Mouse (Mus musculus) thymus, postnatal 36 days (tissue): ENCODE measurements at regions not wholly inside any gene's neighbourhood (a gene's known extent, or its start where the extent isn't known, plus 50 kb on each side); places are given as distances from the start of the nearest gene placed in this dataset.

Experiments used
- DNase-seq, 2 experiments: peaks; one replicate each; pipeline ENCODE4 v3.0.0; 2022; ENCODE audit warnings: mixed read lengths in 2 of 2

DNA sequence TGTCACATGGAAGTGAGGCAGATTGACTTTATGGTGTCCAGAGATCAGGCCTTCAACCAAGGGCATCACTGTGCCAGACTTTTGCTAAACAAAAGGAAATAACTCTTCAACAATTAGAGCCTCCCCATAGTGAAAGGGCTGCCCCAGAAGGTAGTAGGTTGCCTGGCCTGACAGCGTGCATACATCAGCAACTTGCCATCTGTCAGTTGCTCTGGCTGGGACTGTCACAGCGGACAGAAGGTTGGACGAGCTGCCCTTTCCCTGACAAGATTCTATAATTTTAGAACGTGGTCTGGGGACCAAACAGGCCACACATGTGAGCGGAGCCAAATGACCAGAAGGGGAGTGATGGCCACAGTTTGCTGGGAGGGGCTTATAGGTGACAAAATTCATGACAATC, 119.7 kb upstream of the Rpl38 start:
- DNase-seq, result no peak

DNA sequence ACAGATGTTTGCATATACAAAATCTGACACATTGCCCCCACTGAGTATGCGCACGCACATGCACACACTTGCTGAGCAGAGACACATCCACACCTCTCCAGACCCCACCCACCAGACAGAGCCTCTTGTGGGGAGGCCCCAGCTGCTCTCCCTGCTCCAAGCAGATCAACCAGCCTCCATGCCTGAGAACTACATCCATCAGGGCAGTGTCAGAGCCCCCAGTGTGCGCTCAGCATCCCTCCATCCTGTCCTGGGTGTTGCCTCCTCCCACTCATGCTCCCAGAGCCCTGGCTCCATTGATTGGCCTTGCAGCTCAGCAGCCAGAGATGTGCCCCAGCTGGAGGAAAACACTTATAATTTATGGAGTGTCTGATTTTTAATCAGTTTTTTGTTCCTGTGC, 124.1 kb upstream of the Rpl38 start:
- no peak for DNase-seq

DNA sequence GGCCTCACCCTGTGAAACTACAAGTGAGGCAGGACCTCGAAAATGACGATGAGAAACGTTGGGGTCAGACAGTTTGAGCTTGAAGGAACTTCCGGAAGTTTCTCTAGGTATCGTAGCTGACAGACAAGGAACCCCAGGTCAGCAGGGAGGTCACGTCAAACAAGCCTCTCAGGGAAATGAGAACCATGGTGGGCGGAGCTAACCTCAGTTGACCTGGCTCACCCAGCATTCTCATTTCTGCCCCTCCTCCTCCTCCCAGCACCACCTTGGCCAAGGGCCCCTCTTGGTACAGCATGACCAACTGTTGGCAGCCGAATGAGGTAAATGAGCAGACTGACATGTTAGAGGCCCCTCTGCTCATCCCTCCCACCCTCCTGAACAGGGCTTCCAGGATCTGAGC, 126.2 kb upstream of the Rpl38 start:
- no peak for DNase-seq

DNA sequence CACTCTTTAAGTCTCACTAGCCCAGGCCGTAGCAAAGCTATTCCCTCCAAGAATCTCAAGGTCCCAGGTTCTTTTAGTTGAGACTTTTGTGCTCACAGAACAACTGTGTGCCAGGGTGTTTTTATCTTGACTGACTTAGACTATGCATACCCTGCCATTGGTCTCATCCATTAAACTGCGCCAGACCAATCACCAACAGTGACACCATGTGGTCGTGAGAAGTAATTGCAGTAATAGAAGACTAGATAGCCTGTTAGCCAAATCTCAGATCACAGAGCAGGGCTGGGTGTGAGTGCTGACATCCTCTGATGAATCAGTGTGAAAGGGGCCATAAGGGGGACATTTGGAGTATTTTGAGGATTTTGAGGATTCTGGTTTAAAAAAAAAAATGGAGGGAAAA, 127.8 kb upstream of the Rpl38 start:
- DNase-seq, result no peak

DNA sequence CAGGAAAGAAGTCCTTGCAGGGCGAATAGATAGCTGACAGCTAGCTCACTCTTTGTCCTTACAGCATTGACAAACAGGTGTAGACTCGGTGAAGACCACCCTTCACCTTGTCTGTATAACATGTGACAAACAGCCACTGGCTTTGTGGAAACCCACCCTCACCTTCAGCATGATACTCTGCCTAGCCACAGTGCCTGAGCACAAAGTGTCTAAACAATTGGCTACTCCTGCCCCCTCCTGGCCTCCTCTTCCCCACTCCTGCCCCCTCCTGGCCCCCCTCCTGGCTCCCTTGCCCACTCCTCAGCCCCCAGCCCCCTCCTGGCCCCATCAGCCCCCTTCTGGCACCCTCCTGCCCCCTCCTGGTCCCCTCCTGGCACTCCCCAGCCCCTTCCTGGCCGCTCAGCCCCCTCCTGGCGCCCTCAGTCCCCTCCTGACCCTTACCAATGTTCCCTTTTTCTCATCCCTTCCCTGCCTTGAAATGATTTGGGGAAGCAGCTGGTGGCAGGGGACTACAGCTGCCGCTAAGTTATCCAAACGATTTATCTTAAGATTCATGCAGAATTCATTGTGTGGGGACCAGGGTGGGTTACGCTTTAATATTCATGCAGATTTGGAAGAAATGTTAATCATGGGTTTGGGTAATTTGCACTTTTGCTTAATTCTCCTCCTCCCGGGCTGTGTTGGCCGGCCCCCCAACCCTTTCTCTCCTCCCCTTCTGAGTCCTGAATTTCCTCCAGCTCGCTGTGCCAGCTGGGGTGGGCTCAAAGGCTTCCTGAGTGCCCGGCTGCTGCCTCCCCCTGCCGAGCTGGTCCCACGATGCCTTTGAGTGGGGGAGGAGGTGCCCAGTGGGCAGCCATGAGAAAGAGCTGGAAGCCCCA, 131.5 kb upstream of the Rpl38 start:
- no peak for DNase-seq

DNA sequence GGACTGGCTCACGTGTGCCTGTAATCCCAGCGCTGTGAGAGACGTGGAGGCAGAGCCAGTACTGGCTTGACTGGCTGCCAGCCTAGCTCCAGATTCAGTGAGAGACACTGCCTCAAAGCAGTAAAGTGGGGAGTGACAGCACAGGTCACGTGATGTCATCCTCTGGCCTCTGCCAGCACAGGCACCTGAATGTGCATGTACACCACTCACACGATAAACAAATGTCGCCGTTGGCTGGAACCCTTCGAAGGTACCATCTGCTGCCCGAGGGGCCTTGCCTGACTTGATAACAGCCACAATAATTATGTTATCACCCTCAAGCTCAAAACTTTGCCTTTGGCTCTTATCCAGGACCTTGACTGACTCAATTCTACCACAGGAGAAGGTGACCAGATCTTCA, 132.4 kb upstream of the Rpl38 start:
- DNase-seq, result no peak

DNA sequence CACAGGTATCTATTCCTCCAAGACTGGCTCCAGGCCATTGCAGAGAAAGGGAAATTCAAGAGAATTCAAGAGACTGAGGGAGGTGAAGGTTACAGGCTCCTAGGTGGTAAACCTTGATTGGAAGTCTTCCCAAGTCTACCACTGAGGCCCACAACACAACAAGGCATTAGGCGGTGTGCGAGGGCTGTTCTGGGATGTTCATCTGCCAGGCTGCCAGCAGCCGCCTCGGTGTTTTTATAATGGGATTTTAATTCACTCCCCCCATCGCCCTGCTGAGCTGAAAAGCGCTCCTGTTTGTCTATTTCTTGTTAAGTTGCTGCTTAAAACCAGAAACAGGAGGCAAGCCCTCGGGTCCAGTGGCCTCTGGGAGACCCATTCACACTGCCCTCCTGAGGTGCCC, 133.9 kb upstream of the Rpl38 start:
- DNase-seq, result no peak

DNA sequence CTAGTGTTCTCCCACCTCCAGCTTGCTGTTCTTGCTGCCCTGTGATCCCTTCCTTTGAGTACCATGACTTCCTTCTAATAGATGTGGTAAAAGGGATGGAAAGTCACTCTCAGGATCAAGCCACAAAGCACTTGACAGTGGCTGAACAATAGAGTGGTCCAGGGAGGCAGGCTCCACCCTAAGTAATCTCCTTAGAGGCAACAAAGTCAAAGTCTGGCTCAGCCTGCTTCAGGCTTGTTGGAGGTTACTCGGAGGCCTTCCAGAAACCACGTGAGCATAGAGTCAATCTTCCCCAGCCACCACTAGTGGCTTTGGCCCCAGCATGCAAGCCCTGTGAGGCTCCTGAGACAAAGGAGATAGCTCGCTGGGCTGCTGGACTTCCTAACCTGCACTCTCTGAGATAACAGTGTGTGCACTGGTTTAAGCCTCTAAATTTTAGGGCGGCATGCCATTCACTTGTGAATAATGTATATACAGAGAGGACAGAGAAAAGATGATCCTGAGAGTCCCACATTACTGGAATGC, 137.0 kb upstream of the Rpl38 start:
- no peak for DNase-seq

DNA sequence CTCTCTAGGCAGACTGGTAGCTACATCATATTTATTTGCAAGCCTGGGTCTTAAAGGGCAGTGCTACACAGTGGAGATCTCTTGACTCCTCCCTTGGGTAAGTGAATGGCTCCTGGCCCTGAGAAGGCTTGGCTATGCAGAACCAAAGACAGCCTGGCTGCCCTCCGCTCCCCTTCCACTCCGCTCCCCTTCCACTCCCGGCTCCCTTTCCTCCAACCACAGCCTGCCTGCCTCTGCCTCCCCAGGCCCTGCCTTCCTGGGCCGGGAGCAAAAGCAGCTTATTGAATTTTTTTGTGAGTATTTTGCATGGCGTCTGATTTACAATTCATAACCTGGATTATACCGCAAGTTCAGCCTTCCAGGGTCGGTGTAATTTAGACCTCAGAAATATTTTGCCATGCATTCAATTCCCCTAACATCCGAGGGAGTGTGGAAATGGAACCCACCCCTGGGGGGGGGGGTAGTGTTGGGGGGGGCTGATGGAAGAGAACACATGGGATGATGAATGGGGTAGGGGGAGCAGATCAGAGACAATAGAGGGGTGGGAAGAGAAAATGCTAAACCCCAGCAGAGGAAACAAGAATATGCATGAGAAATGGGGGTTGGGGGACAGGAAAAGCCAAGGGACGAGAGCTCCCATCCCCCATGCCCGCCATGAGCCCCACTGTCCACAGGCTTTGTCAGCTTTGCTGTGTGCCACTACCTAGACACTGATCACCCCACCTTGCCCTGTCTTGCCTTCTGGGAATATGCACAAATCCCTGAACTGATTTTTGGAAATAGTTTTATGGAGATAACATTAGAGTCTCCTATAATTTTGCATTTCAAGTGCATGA, 139.2 kb upstream of the Rpl38 start:
- no peak for DNase-seq

DNA sequence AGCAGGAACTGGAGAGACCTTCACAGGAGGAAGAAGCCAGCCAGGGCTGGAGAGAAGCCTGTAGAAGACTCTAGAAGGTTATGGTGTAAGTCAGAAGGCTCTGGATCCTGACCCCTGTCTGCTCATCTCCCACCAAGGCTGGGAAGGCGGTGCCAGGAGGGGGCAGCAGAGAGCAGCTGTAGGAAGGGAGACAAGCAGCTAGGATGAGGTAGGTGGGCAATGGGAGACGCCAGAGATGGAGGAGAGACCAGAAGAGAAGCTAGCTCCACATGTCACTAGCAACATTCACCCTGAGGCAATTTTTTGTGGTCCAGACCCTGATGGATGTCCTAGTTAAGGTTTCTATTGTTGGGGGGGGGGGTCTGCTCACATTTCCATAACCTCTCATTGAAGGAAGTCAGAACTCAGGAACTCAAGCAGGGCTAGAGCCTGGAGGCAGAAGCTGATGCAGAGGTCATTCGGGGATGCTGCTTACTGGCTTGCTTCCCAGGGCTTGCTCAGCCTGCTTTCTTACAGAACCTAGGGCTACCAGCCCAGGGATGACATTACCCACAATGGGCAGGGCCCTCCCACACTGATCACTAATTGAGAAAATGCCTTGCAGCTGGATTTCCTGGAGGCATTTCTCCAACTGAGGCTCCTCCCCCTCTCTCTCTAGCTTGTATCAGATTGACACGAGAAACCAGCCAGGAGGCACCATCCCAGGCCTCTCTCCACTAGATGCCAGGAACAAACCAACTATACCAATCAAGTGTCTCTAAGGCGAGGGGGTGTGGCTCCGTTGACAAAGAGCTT, 144.7 kb upstream of the Rpl38 start:
- DNase-seq, result peak; percentile 77 to 84

DNA sequence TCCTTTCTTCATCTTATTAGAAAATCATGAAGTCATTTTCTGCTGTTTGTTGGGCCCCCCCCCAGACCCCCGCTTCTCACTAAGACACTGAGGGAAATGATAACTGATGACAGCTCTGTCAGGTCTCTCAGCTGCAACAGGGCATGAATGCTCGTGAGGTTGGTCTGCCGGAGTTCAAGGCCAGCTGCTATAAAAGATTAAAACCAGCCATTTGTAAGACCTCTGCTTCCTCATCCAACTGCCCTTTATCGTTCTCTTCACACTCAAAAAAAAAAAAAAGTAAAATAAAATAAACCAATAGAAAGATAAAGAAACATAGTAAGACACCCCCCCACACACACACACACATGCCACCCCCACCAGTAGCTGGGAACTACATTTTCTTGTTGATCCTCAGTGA, 153.0 kb upstream of the Rpl38 start:
- no peak for DNase-seq

DNA sequence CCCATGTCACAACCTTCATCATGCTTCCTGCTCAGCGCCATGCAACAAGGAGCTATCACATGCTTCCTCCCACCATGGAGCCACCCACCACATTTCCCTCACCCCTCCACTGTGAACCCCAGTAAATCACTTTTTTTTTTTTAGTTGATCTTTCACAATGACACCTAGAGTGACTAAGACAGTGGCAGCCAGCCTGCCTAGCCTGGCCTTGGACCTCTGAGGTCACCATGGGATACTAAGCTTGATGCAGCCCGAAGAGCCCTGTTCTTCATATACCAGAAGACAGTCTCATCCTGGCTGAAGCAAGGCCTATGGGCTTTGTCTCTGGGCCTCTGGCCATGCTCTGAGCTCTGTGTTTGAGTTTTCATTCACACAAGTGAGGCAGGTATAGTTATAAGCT, 154.2 kb upstream of the Rpl38 start:
- DNase-seq, result no peak

DNA sequence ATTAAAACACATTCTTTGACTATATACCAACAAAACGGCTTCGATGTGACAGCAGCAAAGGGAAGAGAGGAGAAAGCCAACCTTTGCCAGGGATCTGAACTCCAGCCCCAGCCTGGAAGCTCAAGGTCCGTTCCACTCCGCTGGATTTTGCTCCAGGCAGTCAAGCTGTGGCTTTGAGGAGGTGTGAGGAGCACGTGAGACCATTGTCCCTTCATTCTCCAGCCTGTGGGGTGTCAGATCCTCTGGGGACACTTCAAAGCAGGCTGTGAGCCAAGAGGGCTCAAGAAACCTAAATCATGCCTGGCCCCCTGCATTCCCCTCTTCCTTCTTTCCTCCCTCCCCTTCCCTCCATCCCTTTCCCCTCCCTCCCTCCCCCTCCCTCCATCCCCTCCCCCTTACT, 154.9 kb upstream of the Rpl38 start:
- no peak for DNase-seq

DNA sequence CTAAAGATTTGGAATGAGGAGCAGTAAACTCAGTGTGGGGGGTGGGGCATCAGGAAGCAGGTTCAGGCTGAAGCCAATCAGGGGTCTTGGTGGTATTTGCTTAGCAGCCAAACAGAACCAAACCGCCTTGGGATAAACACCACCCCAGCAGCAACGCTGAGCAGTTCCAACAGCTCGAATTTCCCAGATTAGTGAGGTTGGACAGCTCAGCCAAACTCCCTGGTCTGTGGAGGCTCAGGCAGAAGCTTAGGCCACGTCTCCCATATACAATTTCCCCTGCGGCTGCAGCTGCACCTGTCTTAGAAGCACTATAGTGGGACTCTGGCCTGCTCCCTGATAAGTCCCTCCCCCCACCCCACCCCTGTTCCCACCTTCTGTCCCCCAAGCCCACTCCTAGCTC, 156.3 kb upstream of the Rpl38 start:
- DNase-seq, result no peak

DNA sequence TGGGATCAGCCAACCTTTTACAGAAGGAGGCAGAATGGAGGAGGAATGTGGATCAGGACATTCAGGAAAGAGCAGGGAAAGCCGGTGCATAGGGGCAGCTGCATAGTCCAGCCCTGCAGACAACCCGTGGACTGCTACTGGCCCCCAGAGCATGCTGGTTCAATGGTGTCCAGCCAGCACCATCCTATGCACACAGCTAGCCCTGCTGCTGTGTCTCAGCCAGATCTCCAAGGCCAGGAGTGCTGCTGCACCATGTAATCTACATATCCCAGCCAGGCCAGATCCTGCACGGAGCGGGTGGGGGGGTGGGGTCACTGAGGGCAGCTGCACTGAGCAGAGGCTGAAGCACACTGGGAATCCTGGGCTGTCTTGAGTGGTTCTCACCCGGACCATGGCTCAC, 165.8 kb upstream of the Rpl38 start:
- DNase-seq, result no peak

DNA sequence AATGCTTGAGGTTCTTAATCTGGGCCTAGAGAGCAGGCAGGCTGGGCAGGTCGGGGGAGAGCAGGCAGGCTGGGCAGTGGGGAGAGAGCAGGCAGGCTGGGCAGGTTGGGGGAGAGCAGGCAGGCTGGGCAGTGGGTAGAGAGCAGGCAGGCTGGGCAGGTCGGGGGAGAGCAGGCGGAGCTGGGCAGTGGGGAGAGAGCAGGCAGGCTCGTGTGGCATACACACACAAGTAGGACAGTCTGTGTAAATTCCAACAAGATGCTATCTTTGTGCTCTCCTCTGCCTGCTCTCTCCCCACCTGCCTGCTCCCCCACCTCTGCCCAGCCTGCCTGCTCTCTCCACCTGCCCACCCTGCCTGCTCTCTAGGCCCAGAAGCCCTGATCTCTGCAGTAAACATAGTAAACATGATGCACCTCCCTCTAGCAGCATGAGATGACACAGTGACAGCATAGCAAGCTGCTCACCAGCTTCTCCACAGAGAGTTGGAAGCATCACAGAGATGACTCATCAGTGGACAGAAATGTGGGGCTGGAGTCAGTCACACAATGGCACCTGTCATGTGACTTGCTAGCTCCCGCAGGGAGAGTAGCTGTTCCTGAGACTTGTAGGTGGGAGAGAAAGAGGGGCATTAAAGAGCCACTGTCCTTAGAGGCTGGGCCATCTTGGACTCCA, 166.3 kb upstream of the Rpl38 start:
- DNase-seq, result no peak

DNA sequence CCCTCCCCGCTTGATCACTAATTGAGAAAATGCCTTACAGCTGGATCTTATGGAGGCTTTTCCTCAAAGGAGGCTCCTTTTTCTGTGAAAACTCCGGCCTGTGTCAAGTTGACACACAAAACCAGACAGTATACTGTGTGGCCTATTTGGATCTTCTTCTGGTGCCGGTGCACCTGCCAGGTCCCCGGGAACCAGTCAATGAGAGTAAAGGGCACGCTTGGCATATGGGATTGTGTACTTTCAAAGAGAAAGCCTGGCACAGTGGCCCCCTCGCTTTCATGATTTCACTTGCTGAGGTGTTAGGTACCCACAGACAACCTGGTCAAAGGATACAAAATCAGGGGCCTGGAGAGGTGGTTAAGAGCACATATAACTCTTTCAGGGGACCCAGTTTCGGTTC, 167.9 kb upstream of the Rpl38 start:
- DNase-seq, result no peak

DNA sequence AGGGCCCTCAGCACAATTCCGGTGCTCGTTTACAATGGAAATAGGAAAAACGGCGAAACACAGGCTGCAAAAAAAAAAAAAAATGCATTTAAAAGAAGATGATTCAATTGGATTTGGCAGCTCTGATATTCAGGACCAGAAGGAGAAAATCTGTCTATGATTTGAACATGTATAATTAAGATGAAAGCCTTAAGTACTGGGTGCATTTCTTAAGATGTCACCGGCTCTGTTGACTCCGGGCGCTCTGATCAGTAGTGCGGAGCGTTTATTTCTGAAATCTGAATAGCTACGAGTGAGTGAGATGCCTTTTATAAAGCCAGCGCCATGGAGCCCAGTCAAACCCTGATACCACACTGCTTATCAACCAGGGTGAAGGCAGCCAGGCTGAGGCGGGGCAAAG, 168.7 kb upstream of the Rpl38 start:
- no peak for DNase-seq

DNA sequence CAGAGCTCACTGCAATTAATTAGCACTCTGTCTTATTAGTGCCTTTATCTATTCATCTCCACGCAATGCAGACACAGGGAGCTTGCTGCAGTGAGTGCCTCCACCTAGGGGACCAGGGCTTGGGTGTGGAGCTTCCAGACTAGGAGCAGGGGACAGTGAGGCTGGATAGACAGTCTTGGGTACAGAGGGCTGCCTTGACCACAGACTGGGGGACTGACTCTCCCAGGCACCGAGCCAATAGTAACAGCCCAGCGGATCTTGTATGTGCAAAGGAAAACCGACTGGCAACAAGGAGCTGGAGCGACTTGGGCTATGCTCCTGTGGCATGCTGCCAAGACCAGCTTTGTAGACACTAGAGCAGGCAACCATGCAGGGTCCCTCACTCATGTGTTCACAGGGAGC, 172.8 kb upstream of the Rpl38 start:
- DNase-seq, result no peak

DNA sequence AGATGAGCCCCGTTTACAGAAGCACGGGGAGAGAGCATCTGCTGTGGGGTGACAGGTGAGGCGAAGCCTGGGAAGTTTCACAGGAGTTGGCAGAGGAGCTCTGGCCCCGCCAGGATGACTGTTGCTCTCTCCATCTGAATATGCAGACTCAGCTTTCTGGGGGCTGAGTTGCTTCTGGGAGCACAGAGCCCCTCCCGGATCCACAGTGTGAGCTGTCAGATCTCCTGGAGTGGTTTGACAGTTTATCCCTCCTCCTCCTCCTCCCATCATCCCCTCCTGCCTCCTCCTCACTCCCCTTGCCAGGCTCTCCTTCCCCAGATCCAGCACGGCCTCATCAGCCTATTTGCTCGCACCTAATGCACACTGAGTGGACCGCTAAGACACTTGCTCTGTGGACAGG, 181.9 kb upstream of the Rpl38 start:
- no peak for DNase-seq

DNA sequence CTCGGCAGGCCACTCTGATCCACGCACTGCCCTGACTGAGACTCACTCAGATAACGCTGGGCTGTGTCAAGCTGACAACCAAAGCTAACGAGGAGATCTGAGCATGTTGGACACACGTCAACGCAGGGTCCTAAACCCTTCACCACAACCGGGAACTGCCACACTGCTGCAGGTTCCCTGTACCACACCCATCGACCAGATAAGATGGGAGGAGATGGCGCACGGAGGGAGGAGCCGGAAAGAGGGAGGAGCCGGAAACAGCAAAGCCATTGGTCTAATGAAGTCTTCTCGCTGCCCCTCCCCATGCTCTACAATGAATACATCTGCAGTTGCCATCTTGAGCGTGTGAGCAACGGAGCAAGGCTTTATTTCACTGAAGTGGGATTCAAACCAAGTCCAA, 182.9 kb upstream of the Rpl38 start:
- DNase-seq, result no peak

DNA sequence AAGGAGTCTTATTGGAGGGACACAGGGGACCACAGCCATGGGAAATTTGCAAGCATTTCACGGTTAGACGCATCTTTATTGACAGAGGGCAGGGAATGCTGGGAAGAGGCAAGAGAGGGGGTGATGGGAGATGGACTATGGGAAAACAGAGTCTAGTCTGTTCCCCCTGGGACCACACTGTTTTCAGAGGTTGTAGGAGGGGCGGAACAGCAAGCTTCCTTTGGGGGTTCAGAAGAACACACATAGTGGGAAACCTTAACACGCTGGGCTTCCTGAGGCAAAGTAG, 183.7 kb upstream of the Rpl38 start:
- DNase-seq, result no peak
